Mouse (Mus musculus) left cerebral cortex, postnatal 36 days (tissue): Measurements from ENCODE around the gene Ubash3b. TPM values are rescaled to one million over a fixed set of nuclear protein-coding genes. Genes with fewer than 3 reads are reported as not detected.

Experiments used
- DNase-seq, 2 experiments: peaks; one replicate each; pipeline ENCODE4 v3.0.0; 2021 to 2022; ENCODE audit warnings: low spot score in 2 of 2, mixed read lengths in 1 of 2
- intact Hi-C: fragments of 180-260 bp; cut with DNase I; formaldehyde crosslinking; loops from one replicate; pipeline ENCODE4 v1.15.1; 2025
- total RNA-seq, 2 experiments: library from RNA; stranded (reverse); gene quantifications; 2 replicates each; pipeline ENCODE4 v1.2.3; 2021

Ubash3b gene
- total RNA-seq, 2 experiments from 2014 or later = 22.5 to 22.6 TPM

DNA sequence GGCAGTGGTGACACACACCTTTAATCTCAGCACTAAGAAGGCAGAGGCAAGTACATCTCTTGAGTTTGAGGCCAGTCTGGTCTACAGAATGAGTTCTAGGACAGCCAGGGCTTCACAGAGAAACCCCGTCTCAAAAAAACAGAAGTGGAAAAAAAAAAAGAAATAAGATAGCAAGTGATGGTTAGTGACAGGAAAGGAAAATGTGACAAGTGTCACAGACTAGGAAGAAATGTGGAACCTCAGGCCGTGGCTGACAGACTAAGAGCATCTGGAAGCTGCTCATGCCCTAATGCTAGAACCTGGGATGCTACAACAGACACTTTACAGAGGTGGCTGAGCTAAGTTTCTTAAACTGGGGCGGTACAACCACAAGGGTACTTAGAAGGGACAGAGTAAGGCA is 18.4 kb downstream of the Ubash3b start:
- intact Hi-C loops = no loop called here
- no peak for DNase-seq

DNA sequence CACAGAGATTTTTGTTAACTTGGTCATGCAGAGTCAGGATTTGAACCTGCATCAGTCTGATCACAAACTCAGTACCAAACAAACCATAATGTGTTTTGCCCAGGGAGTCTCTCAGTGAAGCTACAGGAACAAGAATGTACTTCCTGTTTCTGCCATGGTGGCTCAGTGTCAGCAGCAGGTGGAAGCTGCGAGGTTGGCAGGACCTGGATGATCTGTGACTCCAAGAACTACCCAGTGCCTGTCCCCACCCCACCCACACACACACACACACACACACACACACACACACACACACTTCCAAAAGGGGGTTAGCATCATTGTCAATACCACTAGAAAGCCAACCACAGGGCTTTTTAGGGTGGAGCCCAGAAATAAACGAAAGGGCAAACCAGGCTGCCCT is 20.5 kb downstream of the Ubash3b start:
- no peak for DNase-seq
- intact Hi-C loops = no loop called here

- intact Hi-C loops = no loop called here
- DNase-seq = no peak
Observed at GRCm38 (mm10) chr9:41138987-41139808, 22.3 kb downstream of the Ubash3b start.

DNA sequence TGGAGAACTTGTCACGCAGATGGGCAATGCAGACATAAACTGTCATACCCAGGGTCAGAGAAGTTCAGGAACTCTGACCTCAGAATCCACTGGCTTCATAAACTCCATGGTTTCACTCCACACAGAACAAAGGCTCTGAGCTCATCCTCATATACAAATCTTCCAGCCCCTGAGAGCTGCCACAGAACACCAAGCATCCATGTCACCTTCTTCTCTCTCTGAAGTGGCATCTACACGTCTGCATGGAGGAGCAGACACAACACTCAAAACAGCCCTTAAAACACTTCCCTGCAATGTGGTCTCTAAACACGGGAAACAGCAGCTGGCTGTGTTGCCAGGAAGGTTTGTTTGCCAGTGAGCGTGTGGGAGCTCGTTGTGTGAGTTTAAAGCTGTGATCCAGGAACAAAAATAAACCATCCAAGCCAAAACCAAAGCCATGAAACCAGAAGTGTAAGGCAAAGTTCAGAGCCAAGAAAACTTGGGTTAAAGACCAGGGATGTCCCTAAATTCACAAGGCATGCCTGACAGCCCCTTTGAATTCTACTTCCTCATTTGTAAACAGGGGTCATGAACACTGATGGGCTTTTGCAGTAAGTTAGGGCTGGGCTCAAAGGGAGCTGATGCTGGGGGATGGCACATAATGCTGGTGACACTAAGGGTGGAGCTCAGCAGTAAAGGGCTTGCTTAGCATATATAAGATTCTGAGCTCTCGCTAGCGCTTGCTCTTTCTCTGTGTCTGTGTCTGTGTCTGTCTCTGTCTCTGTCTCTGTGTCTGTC is 24.6 kb downstream of the Ubash3b start:
- DNase-seq = no peak
- intact Hi-C loops = no loop called here

GRCm38 (mm10) chr9:41136273-41136672 is 25.2 kb downstream of the Ubash3b start:
- intact Hi-C loops = no loop called here
- no peak for DNase-seq

GRCm38 (mm10) chr9:41134907-41135306 is 26.6 kb downstream of the Ubash3b start:
- intact Hi-C loops = no loop called here
- no peak for DNase-seq

- no peak for DNase-seq
- intact Hi-C loops = no loop called here
Observed at GRCm38 (mm10) chr9:41130563-41130962, 30.9 kb downstream of the Ubash3b start.

- intact Hi-C loops = no loop called here
Observed at GRCm38 (mm10) chr9:41129802-41130480, 31.6 kb downstream of the Ubash3b start.

GRCm38 (mm10) chr9:41129273-41129672 is 32.2 kb downstream of the Ubash3b start:
- DNase-seq = no peak
- intact Hi-C loops = no loop called here

More at GRCm38 (mm10) chr9:41129802-41130480, 31.6 kb downstream of the Ubash3b start:
- no peak for DNase-seq

- intact Hi-C loops = no loop called here
- no peak for DNase-seq
Observed at GRCm38 (mm10) chr9:41126723-41127122, 34.8 kb downstream of the Ubash3b start.

- intact Hi-C loops = no loop called here
- DNase-seq = no peak
Observed at GRCm38 (mm10) chr9:41124305-41124704, 37.2 kb downstream of the Ubash3b start.

- intact Hi-C loops = no loop called here
- DNase-seq = no peak
Observed at GRCm38 (mm10) chr9:41122390-41123110, 38.9 kb downstream of the Ubash3b start.

DNA sequence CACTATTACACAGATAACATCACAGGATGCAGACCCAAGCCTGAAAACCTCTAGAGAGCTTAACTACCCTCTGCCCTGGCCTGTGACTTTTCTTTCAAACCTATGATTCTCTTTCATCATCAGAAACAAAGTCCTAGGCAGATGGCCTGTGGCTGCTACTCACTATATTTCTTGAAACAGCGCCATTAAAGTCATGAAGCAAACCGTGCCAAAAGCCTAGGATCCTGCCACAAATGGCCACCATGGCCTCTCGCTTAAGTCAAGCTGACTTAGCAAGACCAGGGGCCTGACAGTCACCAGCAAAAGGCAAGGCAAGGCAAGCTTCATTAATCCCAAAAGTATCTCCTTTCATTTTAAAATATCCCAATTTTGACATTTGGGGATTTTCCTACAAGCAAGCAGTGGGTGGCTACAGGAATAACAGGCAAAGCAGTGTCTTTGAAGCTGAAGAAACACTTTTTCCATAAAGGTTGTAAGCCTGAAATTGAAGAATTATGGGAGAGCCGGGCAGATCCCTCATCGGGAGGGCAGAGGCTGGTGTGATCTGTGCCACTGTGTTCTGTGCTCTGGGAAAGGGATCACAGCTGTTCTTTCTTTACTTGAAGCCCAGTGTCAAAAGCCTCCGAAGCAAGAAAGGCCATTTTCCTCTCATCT is 39.7 kb downstream of the Ubash3b start:
- intact Hi-C loops = no loop called here
- DNase-seq = no peak

DNA sequence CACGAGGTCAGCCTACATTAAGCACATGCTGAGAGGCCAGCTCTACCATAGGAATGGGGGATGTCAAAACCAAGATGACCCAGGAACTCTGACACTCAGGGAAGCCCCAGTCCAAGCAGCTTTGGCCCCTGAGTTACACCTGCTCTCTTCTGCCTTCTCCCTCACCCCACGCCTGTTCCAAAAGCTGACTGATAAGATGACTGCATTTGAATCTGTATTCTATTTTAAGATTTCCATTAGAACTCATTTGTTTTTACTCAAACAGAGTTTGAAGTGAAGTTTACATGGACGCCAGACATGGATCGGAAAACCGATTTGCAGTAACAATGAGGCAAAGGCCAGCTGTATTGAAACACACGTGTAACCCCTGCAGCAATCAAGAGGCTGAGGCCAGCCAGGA is 41.5 kb downstream of the Ubash3b start:
- DNase-seq = no peak
- intact Hi-C loops = no loop called here

DNA sequence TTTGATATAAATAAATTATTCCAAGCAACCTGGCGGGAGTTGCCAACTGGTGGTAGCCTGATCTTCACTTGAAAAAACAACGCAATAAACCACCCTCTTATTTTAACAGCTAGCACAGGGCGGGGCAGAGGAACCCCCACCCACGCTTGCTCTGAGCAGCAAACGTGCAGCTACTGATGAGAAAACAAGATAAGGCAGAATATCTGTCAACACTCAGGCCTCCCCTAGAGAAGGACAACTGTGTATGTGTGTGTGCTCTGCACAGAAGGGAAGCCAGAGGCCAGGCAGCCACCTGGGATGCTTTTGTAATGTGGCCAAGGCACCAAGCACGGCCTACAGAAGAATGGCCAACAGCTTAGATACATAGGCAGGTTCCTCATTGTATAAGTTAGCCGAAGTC is 43.4 kb downstream of the Ubash3b start:
- no peak for DNase-seq
- intact Hi-C loops = no loop called here

GRCm38 (mm10) chr9:41116126-41116525 is 45.4 kb downstream of the Ubash3b start:
- DNase-seq = no peak

GRCm38 (mm10) chr9:41114367-41114766 is 47.1 kb downstream of the Ubash3b start:
- intact Hi-C loops = no loop called here
- no peak for DNase-seq

More at GRCm38 (mm10) chr9:41116126-41116525, 45.4 kb downstream of the Ubash3b start:
- intact Hi-C loops = no loop called here

GRCm38 (mm10) chr9:41109749-41110148 is 51.7 kb downstream of the Ubash3b start:
- no peak for DNase-seq
- intact Hi-C loops = no loop called here
